Mouse (Mus musculus) kidney, embryonic 15.5 days (tissue): ENCODE measurements around the gene Pipox. TPM values are rescaled to one million over a fixed set of nuclear protein-coding genes. Genes with fewer than 3 reads are reported as not detected.

Experiments
- ATAC-seq: fragments of 200-750 bp; cut with Nextera tagmentation; replicated peaks from 2 replicates; pipeline ENCODE4 v1.8.0; 2017; ENCODE audit warnings: moderate TSS enrichment; ENCODE audit not compliant: low FRiP score
- H3K27ac ChIP-seq: fragments of 300-500 bp; sonication (generic); 2 replicates; pipeline ENCODE4 v1.5.1; 2015; ENCODE audit warnings: mild to moderate bottlenecking, inconsistent platforms
- H3K27me3 ChIP-seq: fragments of 300-500 bp; sonication (generic); 2 replicates; pipeline ENCODE4 v1.6.1; 2015; ENCODE audit warnings: inconsistent platforms
- H3K36me3 ChIP-seq: fragments of 300-500 bp; sonication (generic); 2 replicates; pipeline ENCODE4 v1.6.1; 2015; ENCODE audit warnings: inconsistent platforms
- H3K4me1 ChIP-seq: fragments of 300-500 bp; sonication (generic); 2 replicates; pipeline ENCODE4 v1.6.1; 2015; ENCODE audit warnings: inconsistent platforms
- H3K4me2 ChIP-seq: fragments of 300-500 bp; sonication (generic); 2 replicates; pipeline ENCODE4 v1.6.1; 2015; ENCODE audit warnings: moderate library complexity, mild to moderate bottlenecking, inconsistent platforms
- H3K4me3 ChIP-seq: fragments of 300-500 bp; sonication (generic); replicated peaks from 2 replicates; pipeline ENCODE4 v1.5.1; 2015; ENCODE audit warnings: mild to moderate bottlenecking, inconsistent platforms
- H3K9ac ChIP-seq: fragments of 300-500 bp; sonication (generic); 2 replicates; pipeline ENCODE4 v1.6.1; 2015; ENCODE audit warnings: mild to moderate bottlenecking, inconsistent platforms
- H3K9me3 ChIP-seq: fragments of 300-500 bp; sonication (generic); replicated peaks from 2 replicates; pipeline ENCODE4 v1.6.1; 2016; ENCODE audit warnings: inconsistent platforms
- WGBS: fragments of 180-500 bp; shearing (Covaris S2); methylation state at CpG from one replicate; pipeline ENCODE4 v1.1.7; 2015; ENCODE audit warnings: mixed read lengths; 5-methylcytosine and 5-hydroxymethylcytosine counted together
- polyA plus RNA-seq: library from polyadenylated mRNA; unstranded; fragments of >200 nt; fragmentation: Nextera tagmentation; extraction: Ambion mirVana; gene quantifications from 2 replicates; pipeline ENCODE4 v1.2.1, GENCODE M21; 2015

The Pipox gene
- polyA plus RNA-seq: 8.7 and 10.8 TPM in 2 replicates

DNA sequence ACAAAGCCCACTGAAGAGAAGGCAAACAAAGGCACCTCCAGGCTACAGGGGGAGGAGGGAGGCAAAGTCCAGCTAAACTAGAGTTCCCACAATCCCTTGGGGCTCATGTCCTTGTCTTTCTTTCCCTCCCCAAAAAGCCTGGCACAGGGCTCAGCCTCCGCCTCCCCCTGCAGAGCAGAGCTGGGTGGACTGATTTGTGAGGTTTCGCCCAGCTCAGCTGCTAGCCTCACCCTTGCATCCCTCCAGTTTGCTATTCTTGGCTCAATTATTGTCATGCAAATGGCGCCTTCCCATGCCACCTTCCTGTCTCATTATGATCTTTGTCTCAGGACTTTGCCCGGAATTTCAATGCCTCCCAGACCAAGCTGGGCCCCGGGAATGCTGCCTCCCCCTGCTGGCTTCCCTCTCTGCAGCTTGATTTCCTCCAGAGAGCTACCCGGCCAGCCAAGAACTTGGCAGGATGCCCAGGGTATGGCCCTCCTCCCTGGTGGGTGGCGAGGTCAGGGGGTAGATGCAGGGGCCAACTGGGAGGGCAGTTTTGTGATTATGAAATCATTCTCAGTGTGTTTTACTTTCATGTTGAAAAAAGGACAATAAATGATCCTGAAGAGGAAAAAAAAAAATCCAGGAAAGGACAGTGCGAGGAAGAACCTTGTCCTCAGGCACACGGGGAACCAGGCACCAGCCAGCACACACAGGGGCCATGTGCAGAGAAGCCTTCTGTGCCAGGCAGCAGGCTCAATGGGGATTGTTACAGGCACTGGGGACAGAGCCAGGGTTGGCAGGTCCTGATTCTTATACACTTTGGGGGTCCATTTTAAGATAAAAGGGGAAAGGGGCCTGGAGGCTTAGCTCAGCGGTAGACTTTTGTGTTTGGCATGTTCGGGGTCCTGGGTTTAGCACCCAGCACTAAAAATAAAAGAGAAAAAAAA, at the start of gene Pipox:
Gene Pipox (minus strand): TSS at position 310 of the 932 bp plus-strand sequence.
- Histone ChIP-seq H3K9ac (no peak within 1 kb of the TSS), H3K27ac (peak within 1 kb of the TSS; percentile 87), H3K36me3 (no peaks in the 10 kb centered on the region), H3K4me1 (peaks cover 41% of the 10 kb centered on the region), H3K4me2 (peak within 1 kb of the TSS; percentile 40), H3K4me3 (peak within 1 kb of the TSS; percentile 4; the same call in 1 of the 2 replicates), H3K27me3 (peaks cover 52% of the 10 kb centered on the region), H3K9me3 (no peaks in the 10 kb centered on the region)
- ATAC-seq: peak; percentile 83; the same call in 1 of the 2 replicates
- WGBS: 19% methylated on average over 11 of the region's 11 CpGs

DNA sequence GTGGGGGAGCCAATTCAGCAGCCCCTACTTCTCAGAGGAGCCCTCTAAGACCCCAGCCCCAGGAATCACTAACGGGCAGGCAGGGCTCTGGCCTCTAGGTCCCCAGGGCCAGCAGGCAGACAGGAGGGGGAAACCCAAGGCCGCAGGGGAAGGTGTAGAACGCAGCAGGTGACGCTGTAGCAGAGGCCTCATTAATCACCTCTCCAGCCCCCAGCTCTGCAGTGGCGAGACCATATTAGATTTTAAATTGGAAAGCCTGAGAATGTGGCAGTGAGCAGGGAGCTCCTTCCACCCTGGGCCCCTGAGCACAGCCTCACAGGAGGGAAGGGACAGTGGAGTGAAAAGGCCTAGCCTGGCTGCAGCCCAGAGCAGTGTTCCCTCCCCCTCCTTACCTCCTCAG, 48.3 kb upstream of the Pipox start:
- Histone ChIP-seq H3K36me3 (no peaks in the 10 kb centered on the region), H3K27me3 (peaks cover 81% of the 10 kb centered on the region), H3K9ac (no peak overlapping the region), H3K4me3 (no peak overlapping the region), H3K4me2 (no peak overlapping the region), H3K4me1 (0 out of 2 replicates have a peak, but pooled peaks cover 2% of the 10 kb centered on the region), H3K27ac (no peak overlapping the region), H3K9me3 (no peaks in the 10 kb centered on the region)
- no peak for ATAC-seq
- WGBS: 14% methylated on average over 5 of the region's 5 CpGs

DNA sequence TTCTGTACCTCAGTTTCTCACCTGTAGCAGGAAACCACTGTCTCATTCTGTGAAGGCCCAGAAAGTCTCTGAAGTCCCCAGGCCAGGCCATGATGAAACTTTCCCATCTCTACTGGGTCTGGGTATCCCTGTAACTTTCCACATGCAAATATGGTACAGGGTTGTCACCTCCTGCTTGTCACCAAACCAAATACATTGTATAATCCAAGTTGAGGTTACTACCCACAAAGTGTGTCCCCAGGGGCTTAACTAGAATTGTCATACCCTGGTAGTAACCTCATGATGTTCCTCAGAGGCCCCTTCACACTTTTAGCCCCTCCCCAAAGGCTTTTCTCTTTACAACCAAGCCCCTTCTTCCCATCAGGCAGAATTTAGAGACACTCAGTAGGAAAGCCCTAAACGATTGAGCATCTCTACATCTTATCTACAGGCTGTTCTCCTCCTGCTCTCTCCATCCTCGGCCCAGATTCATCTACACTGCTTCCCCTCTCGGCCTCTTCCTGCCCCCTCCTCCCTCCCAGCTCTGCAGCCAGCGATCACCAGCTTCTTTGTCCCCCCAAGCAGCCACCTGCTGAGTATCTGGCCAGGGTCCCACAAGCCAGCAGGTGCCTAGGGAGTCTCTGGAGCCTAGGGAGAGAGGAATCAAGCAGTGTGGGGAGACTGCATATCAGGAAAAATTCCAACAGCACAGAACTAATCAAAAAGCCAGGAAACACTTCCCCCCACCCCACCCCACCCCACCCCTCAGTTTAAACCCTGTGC, 43.9 kb upstream of the Pipox start:
- Histone ChIP-seq H3K9me3 (no peaks in the 10 kb centered on the region), H3K27ac (no peak overlapping the region), H3K4me1 (no peaks in the 10 kb centered on the region), H3K27me3 (peaks cover 91% of the 10 kb centered on the region), H3K9ac (no peak overlapping the region), H3K36me3 (no peaks in the 10 kb centered on the region), H3K4me2 (no peak overlapping the region), H3K4me3 (no peak overlapping the region)
- 22% methylated on average over 4 of the region's 4 CpGs for WGBS
- ATAC-seq: no peak

DNA sequence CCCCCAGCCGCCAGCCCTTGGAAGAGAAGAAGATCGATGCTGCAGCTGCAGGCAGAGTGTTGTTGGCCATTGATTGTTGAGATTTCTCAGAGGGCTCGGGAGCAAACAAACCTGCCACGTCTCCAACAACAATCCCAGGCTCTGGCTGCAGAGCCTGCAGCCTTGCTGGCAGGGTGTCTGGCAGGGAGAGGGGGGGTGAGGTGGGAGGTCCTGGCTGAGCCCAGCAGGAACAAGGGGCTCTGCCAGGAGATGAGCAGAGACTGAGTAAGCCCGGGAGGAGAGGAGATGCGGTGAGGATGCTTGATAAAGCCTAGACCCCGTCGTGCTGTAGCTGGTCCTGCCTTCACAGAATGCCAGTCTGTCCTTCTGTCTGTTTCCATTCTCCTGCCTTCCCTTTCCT, 43.0 kb upstream of the Pipox start:
- Histone ChIP-seq H3K4me3 (no peak overlapping the region), H3K27ac (no peak overlapping the region), H3K27me3 (peaks cover 95% of the 10 kb centered on the region), H3K9ac (no peak overlapping the region), H3K36me3 (no peaks in the 10 kb centered on the region), H3K4me2 (no peak overlapping the region), H3K4me1 (peaks cover 1% of the 10 kb centered on the region; the same call in 1 of the 2 replicates), H3K9me3 (no peaks in the 10 kb centered on the region)
- ATAC-seq: no peak
- 10% methylated on average over 8 of the region's 8 CpGs for WGBS

DNA sequence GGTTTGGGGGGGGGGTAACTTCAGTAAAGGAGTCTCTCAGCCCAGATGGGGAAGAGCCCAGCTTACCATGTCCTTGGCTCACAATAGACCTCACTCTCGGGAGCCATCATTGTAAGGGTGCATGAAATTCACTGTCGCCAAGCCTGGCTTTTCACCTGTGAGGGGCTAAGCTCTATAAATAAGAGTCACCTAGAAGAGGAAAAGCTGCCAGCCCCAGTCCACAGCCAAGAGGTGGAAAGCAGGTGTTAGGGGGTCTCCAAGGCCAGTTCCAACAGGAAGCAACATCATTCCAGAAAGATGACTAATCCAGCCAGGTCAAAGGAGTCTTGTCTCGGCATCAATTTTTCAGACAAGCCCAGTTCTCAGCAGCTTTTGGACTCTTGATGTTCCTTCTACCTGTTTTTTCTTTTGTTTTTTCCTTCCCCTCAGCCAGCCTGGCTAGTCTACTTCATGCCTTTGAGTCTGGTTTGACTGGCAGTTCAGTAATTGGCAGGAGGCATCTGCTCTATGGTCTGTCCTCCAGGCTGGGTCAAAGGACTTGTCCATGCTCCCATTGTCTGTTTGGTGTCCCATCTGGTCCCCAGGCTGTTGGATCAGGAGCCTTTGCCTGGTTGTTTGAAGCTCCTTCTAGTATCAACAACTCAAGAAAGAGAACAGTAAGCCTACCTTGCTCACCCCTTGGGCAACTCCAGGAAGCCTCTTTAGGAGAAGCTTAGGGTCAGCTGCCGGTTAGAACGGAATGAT, 40.8 kb upstream of the Pipox start:
- Histone ChIP-seq H3K4me1 (peaks cover 18% of the 10 kb centered on the region), H3K9me3 (no peaks in the 10 kb centered on the region), H3K27ac (no peak overlapping the region), H3K27me3 (peaks cover 97% of the 10 kb centered on the region), H3K4me3 (no peak overlapping the region), H3K36me3 (no peaks in the 10 kb centered on the region), H3K9ac (no peak overlapping the region), H3K4me2 (no peak overlapping the region)
- ATAC-seq: no peak
- 53% methylated on average over 5 of the region's 5 CpGs for WGBS

DNA sequence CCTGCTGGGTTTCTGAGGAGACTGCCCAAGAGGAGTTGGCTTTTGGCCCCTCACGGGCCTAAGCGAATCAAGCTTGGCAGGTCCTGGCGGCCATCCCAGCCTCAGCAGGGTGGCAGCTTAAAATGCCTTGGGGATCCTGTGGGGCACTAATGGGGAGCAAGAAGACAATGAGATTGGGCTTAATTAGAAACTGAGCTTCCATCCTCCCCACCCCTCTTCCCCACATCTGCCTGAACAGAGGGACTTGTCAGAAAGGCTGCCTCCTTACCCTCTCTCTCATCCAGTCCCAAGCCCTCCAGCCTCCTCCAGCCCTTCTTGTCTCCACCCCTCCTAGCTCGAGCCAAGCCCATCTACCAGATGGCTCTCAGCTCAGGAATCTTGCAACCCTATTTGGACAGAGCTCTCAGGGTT, 40.2 kb upstream of the Pipox start:
- Histone ChIP-seq H3K27ac (no peak overlapping the region), H3K4me3 (no peak overlapping the region), H3K9ac (no peak overlapping the region), H3K27me3 (peaks cover 97% of the 10 kb centered on the region), H3K9me3 (no peaks in the 10 kb centered on the region), H3K4me1 (peaks cover 18% of the 10 kb centered on the region), H3K36me3 (no peaks in the 10 kb centered on the region), H3K4me2 (no peak overlapping the region)
- no peak for ATAC-seq
- WGBS: 3% methylated on average over 4 of the region's 4 CpGs

DNA sequence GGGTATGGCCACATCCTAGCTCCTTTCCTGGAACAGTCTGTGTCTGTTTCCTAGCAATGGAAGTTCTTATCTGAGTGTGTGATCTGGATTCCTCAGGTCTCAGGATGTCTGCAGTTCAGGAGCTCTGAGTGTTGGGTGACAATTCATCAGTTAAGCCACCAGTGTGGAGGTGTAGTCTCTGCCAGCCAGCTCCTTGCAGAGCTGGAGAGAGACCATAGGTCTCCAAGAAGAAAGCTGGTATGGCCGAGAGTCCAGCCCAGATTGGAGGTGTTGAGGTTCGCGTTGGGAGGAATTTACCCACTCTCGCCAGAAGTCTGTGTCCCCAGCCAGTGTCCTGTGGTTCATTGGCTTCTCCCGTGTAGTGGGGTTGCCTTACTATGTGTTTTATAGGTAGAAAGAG, 38.7 kb upstream of the Pipox start:
- Histone ChIP-seq H3K27me3 (peaks cover 98% of the 10 kb centered on the region), H3K36me3 (no peaks in the 10 kb centered on the region), H3K27ac (no peak overlapping the region), H3K4me2 (no peak overlapping the region), H3K4me1 (peaks cover 18% of the 10 kb centered on the region), H3K9ac (no peak overlapping the region), H3K9me3 (no peaks in the 10 kb centered on the region), H3K4me3 (no peak overlapping the region)
- ATAC-seq: no peak
- WGBS: 44% methylated on average over 5 of the region's 5 CpGs

DNA sequence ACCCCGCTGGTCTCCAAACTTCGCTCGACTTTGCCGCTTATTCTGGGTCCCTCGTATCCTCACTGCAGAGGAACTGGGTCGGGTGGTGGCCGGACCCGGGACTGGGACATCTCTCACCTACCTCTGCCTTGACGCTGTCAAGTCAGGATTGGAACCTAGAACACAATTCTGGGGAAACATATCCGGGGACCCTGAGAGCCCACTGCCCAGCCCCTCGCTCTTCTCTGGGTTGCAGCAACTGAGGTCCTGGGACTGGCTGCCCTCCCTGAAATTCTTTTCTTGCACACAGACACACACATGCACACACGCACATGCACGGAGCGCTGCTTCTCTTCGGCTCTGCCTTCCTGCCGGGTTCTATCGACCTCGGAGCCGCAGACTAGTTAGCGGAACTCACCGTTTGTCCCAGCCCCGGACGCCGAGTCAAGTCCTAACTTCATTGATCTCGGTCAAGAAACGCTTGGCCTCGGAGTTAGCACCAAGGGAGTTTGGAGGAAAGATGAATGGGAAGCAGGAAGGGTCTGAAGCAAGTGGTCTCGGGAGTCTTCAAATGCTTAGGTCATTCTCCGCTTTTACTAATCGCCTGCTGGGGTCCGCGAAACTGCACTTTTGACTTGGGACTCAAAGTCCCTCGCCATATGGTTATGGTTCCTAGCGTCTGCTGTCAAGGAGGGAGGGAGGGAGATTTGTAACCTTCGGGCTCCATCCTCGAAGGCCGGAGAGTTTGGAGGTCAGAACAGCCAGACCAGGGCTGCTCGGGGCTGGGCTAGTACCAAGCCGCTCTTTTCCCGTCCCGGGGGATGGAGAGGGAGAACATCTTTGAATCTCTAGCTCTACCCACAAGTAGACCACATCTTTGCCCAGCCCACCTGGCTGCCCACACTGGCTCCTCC, 37.9 kb upstream of the Pipox start:
- ATAC-seq: no peak
- Histone ChIP-seq H3K9me3 (no peaks in the 10 kb centered on the region), H3K27me3 (peaks cover 97% of the 10 kb centered on the region), H3K4me3 (peak overlapping the region; percentile 53), H3K4me1 (peaks cover 18% of the 10 kb centered on the region), H3K4me2 (peak overlapping the region; percentile 97), H3K9ac (no peak overlapping the region), H3K36me3 (no peaks in the 10 kb centered on the region), H3K27ac (no peak overlapping the region)
- WGBS: 1% methylated on average over 41 of the region's 41 CpGs

DNA sequence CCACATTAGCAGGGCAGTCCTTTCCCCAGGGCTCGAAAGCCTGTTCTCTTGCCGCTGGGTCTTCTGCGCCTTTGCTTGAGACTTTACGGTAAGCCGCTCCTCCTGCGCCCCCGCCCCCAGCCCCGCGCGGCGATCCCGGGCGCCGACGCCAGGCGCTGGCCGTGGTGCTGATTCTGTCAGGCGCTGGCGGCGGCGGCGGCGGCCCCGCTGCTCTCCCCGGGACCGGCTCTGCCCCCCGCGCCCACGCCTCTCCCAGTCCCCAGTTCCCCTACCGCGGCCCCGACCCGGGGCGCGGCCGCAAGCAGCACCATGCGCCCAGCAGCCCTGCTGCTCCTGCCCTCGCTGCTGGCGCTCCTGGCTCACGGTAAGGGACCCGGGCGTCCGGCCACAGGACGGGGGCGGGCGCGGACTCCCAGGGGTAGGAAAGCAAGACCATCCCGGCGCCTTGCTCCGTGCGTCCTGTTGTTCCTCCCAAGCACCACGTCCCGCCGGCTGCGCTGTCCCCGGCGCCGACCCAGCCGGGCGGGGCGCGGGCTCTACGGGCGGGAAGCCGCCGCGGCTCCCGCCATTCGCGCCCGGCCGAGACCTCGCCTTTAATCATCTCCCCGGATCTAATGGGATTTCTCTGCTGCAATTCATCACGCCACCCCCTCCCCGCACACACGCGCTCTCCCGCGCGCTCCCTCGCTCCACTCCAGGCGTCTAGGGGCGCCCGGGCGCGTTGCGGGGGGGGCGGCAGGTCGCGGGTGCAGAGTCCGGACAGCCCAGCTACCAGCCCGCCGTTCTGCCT, 37.0 kb upstream of the Pipox start, which contains the start of gene Sez6:
Gene Sez6 (plus strand): TSS at position 50 of the 790 bp plus-strand sequence.
- peak; percentile 69; the same call in 1 of the 2 replicates for ATAC-seq
- Histone ChIP-seq H3K4me2 (peak within 1 kb of the TSS; percentile 97), H3K9me3 (no peaks in the 10 kb centered on the region), H3K4me1 (peaks cover 18% of the 10 kb centered on the region), H3K4me3 (peak within 1 kb of the TSS; percentile 53), H3K36me3 (no peaks in the 10 kb centered on the region), H3K27me3 (peaks cover 97% of the 10 kb centered on the region), H3K27ac (no peak within 1 kb of the TSS), H3K9ac (0 out of 2 replicates have a peak within 1 kb of the TSS, but pooled peaks have one; percentile 4)
- under 1% methylated on average over 92 of the region's 94 CpGs for WGBS

DNA sequence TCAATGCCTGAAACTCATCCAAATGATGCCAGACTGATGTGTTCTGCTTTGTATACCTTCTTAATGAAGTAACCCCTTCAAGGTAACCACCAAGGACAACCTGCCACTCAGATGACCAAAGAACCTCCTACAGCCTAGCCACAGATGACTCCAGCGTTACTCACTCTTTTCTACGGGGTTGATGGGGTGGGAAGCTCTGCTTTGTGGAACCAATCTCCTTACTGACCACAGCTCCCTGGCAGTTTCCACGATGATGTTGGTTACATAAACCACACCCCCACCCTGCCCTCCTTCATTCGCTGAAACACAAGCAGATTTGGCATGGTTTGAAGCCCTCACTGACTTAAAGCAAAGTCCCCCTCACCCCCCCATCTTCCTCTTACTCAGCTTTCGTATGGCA, 33.9 kb upstream of the Pipox start:
- Histone ChIP-seq H3K27ac (no peak overlapping the region), H3K27me3 (peaks cover 94% of the 10 kb centered on the region), H3K4me3 (no peak overlapping the region), H3K9me3 (no peaks in the 10 kb centered on the region), H3K9ac (no peak overlapping the region), H3K4me2 (no peak overlapping the region), H3K36me3 (no peaks in the 10 kb centered on the region), H3K4me1 (peaks cover 18% of the 10 kb centered on the region)
- WGBS: 69% methylated on average over 5 of the region's 5 CpGs
- ATAC-seq: no peak
